9 mouse cellular contexts compared by ENCODE assay signal in genomic region chr6:146272253-146273036, GRCm38 (mm10).
DNase-seq lines count a peak whose midpoint lies in the region; ATAC-seq and TF ChIP-seq lines count a peak whose summit lies in the region.
"Had no signal": no experiment of that assay in that cellular context is flagged by ENCODE, and none has a peak within 500 bp of the region (broad histone marks: within the 10 kb centered on the region; RNA-seq: fewer than 3 reads in every experiment).

No protein-coding gene starts in this region.

- H3K4me2 ChIP-seq in limb, embryonic 11.5 days (ENCODE audit: low read depth, severe bottlenecking) = no peak overlapping the region
- H3K4me2 ChIP-seq in midbrain, embryonic 14.5 days (ENCODE audit: low read length) = no peak overlapping the region

- H3K9me3 ChIP-seq in limb, embryonic 11.5 days (ENCODE audit: control insufficient read depth, low read length) = no peaks in the 10 kb centered on the region
- no peaks in the 10 kb centered on the region for H3K9me3 ChIP-seq in limb, embryonic 10.5 days (replicated peaks)
- H3K9me3 ChIP-seq in MEL (replicated peaks; ENCODE audit: insufficient read depth, low read length) = no peaks in the 10 kb centered on the region
- H3K9me3 ChIP-seq in midbrain, embryonic 14.5 days (ENCODE audit: control insufficient read depth, low read length) = no peaks in the 10 kb centered on the region

- H3K9ac ChIP-seq in limb, embryonic 11.5 days (ENCODE audit: low read length) = no peak overlapping the region
- H3K9ac ChIP-seq in MEL (ENCODE audit: control insufficient read depth, low read depth, low read length, poor library complexity, severe bottlenecking) = no peak overlapping the region
- H3K9ac ChIP-seq in midbrain, embryonic 14.5 days (replicated peaks; ENCODE audit: low read length) = no peak overlapping the region

- no peak for TF ChIP-seq EP300 in MEL (IDR thresholded peaks at IDR 0.05; ENCODE audit: low read depth in 1 of 2, low read length in 2 of 2)

- TF ChIP-seq RAD21 in MEL (IDR thresholded peaks at IDR 0.05; ENCODE audit: low read depth, low read length) = peak; percentile 98

- H3K4me1 ChIP-seq in limb, embryonic 11.5 days (ENCODE audit: control insufficient read depth, insufficient read depth, low read length) = peaks cover 3% of the 10 kb centered on the region; the same call in 1 of the 2 replicates
- H3K4me1 ChIP-seq in limb, embryonic 10.5 days = peaks cover 11% of the 10 kb centered on the region; the same call in 1 of the 2 replicates
- H3K4me1 ChIP-seq in MEL (ENCODE audit: control insufficient read depth in 1 of 2, insufficient read depth in 2 of 2, low read length in 2 of 2) = peaks cover 4% of the 10 kb centered on the region in 2 experiments
- H3K4me1 ChIP-seq in midbrain, embryonic 14.5 days (ENCODE audit: control insufficient read depth, insufficient read depth, low read length) = 0 out of 2 replicates have a peak, but pooled peaks cover 8% of the 10 kb centered on the region

- no peaks in the 10 kb centered on the region for H3K79me2 ChIP-seq in MEL (ENCODE audit: control insufficient read depth, insufficient read depth, low read length, poor library complexity)

- TF ChIP-seq POLR2A in MEL (IDR thresholded peaks at IDR 0.05; ENCODE audit: control insufficient read depth in 1 of 2, insufficient read depth in 1 of 2, low read depth in 1 of 2, low read length in 2 of 2, poor library complexity in 1 of 2) = no peak

- no peak overlapping the region for H3K27ac ChIP-seq in limb, embryonic 11.5 days (replicated peaks; ENCODE audit: low read depth, low read length)
- H3K27ac ChIP-seq in limb, embryonic 10.5 days = no peak overlapping the region
- no peak overlapping the region for H3K27ac ChIP-seq in MEL (ENCODE audit: control insufficient read depth, low read depth, low read length)
- no peak overlapping the region for H3K27ac ChIP-seq in midbrain, embryonic 14.5 days (replicated peaks; ENCODE audit: low read depth, low read length)

- H3K4me3 ChIP-seq in limb, embryonic 11.5 days (ENCODE audit: low read depth, low read length) = no peak overlapping the region
- H3K4me3 ChIP-seq in limb, embryonic 10.5 days = no peak overlapping the region
- no peak overlapping the region for H3K4me3 ChIP-seq in MEL (ENCODE audit: control insufficient read depth in 1 of 2, insufficient read depth in 1 of 2, low read depth in 2 of 2, low read length in 2 of 2)
- no peak overlapping the region for H3K4me3 ChIP-seq in midbrain, embryonic 14.5 days (replicated peaks; ENCODE audit: low read depth, low read length)
- H3K4me3 ChIP-seq: erythroblast, embryonic 14.5 days had no signal

- TF ChIP-seq CTCF in MEL (IDR thresholded peaks at IDR 0.05 in 2 of 3, conservative IDR thresholded peaks at IDR 0.05 in 1 of 3; ENCODE audit: control insufficient read depth in 1 of 3, insufficient read depth in 1 of 3, low read depth in 2 of 3, low read length in 3 of 3, poor library complexity in 1 of 3, severe bottlenecking in 1 of 3) = peak; percentile 47 to 89 (median 88)

- H3K27me3 ChIP-seq in limb, embryonic 11.5 days (ENCODE audit: control insufficient read depth, insufficient read depth, low read length) = no peaks in the 10 kb centered on the region
- no peaks in the 10 kb centered on the region for H3K27me3 ChIP-seq in limb, embryonic 10.5 days (ENCODE audit: low read depth, poor library complexity, severe bottlenecking)
- H3K27me3 ChIP-seq in MEL (ENCODE audit: control insufficient read depth in 1 of 2, insufficient read depth in 2 of 2, low read length in 2 of 2) = no peaks in the 10 kb centered on the region
- H3K27me3 ChIP-seq in midbrain, embryonic 14.5 days (ENCODE audit: control insufficient read depth, insufficient read depth, low read length) = no peaks in the 10 kb centered on the region

- intact Hi-C loops in heart, postnatal 36 days (cut with DNase I) = loop anchor here (1.0 to 5.0 kb wide), 4 partner anchors 100 to 442 kb away; no protein-coding TSS in a partner anchor

- no peaks in the 10 kb centered on the region for H3K36me3 ChIP-seq in limb, embryonic 11.5 days (ENCODE audit: control insufficient read depth, insufficient read depth, low read length)
- no peaks in the 10 kb centered on the region for H3K36me3 ChIP-seq in limb, embryonic 10.5 days
- peaks cover 0 to 8% of the 10 kb centered on the region in 2 experiments; a peak in 2 of 4 replicates for H3K36me3 ChIP-seq in MEL (ENCODE audit: control insufficient read depth in 1 of 2, insufficient read depth in 2 of 2, low read length in 2 of 2)
- no peaks in the 10 kb centered on the region for H3K36me3 ChIP-seq in midbrain, embryonic 14.5 days (ENCODE audit: control insufficient read depth, insufficient read depth, low read length)

- 75% methylated on average over 5 of the region's 5 CpGs for WGBS in limb, embryonic 11.5 days
- 74% methylated on average over 5 of the region's 5 CpGs for WGBS in limb, embryonic 10.5 days
- 78% methylated on average over 5 of the region's 5 CpGs for whole genome bisulfite sequencing in midbrain, embryonic 14.5 days

- DNase-seq in limb, embryonic 11.5 days (ENCODE audit: low spot score) = peak; percentile 70
- no peak for DNase-seq in limb, embryonic 10.5 days (ENCODE audit: low spot score)
- DNase-seq in MEL (ENCODE audit: low read depth, low spot score) = peak; percentile 85
- peak; percentile 42 to 81 for DNase-seq in cerebellum, postnatal 25 days
- DNase-seq in heart, postnatal 36 days = peak; percentile 66 to 67
- peak; percentile 79 for DNase-seq in layer of hippocampus, adult 11-12 months (ENCODE audit: low spot score)
- DNase-seq in midbrain, embryonic 14.5 days = peak; percentile 92
- peak; percentile 74 for DNase-seq in thymus, postnatal 14 days

- no peak for ATAC-seq in limb, embryonic 11.5 days (ENCODE audit: insufficient number of reproducible peaks, low FRiP score, low TSS enrichment, low read depth)
- peak; percentile 48; the same call in 1 of the 2 replicates for ATAC-seq in midbrain, embryonic 14.5 days (ENCODE audit: low FRiP score, low TSS enrichment)

TF ChIP-seq in MEL, 35 proteins besides CTCF, POLR2A, EP300 and RAD21:
- TF ChIP-seq SIN3A (IDR thresholded peaks at IDR 0.05; ENCODE audit: low read length) (no peak), MAZ (IDR thresholded peaks at IDR 0.05; ENCODE audit: low read depth, low read length) (no peak), ZNF384 (IDR thresholded peaks at IDR 0.05; ENCODE audit: low read depth, low read length) (no peak), MAFK (IDR thresholded peaks at IDR 0.05; ENCODE audit: borderline replicate concordance, low read depth, low read length) (no peak), SMC3 (IDR thresholded peaks at IDR 0.05; ENCODE audit: low read depth, low read length) (peak; percentile 91), TAL1 (IDR thresholded peaks at IDR 0.05; ENCODE audit: low read length) (no peak), ZC3H11A (IDR thresholded peaks at IDR 0.05; ENCODE audit: low read depth, low read length) (peak; percentile 91), MXI1 (IDR thresholded peaks at IDR 0.05; ENCODE audit: low read depth, low read length) (no peak), NELFE (IDR thresholded peaks at IDR 0.05; ENCODE audit: low read depth, low read length) (no peak), ELF1 (IDR thresholded peaks at IDR 0.05; ENCODE audit: low read depth, low read length) (no peak), NRF1 (IDR thresholded peaks at IDR 0.05; ENCODE audit: insufficient read depth, low read depth, low read length, poor library complexity, severe bottlenecking) (no peak), MYB (IDR thresholded peaks at IDR 0.05; ENCODE audit: low read depth, low read length) (no peak), ETS1 (IDR thresholded peaks at IDR 0.05; ENCODE audit: low read depth, low read length) (no peak), MYC (IDR thresholded peaks at IDR 0.05; ENCODE audit: low read depth, low read length) (no peak)
TF ChIP-seq in MEL: peak in this region for 2.
